Mouse (Mus musculus) megakaryocyte, embryonic 14.5 days (primary cell): ENCODE measurements around the gene Sobp.

ENCODE experiments used
- FLI1 ChIP-seq: IDR thresholded peaks from 2 replicates; pipeline ENCODE4 v1.6.1; 2012; ENCODE audit warnings: low read length, inconsistent platforms, mixed read lengths
- GATA1 ChIP-seq: IDR thresholded peaks from 3 replicates; pipeline ENCODE4 v1.6.1; 2012; ENCODE audit warnings: mixed read lengths, low read length, inconsistent platforms, borderline replicate concordance

- TF ChIP-seq GATA1 (no peak), FLI1 (no peak)
These were observed 68.1 kb downstream of the Sobp start for GRCm38 (mm10) chr10:43106196-43106595.
